Mouse (Mus musculus): Measurements from ENCODE around the gene Fam92b.

Gene Fam92b

DNA sequence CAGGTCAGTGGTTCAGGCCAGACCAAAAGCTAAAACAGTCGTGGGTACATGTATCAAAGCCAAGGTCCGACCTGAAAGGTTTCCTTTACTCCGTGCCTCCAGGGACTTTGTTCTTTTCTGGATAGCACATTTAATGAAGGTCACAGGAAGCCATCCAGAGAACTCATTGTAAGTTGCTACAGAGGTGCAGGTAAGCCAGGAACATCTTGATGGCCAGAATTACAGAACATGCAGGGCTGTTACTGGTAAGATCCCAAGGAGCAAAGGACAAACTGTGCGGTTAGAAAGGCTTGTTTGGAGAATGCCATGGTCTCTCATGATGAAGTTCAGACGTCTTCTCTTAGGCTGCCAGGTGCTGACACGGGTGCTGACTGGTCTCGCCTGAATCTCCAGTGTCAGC, 60.7 kb downstream of the Fam92b start:
- DNase-seq (ENCODE audit: low read depth, low spot score), result no peak
